In the genomic region with DNA sequence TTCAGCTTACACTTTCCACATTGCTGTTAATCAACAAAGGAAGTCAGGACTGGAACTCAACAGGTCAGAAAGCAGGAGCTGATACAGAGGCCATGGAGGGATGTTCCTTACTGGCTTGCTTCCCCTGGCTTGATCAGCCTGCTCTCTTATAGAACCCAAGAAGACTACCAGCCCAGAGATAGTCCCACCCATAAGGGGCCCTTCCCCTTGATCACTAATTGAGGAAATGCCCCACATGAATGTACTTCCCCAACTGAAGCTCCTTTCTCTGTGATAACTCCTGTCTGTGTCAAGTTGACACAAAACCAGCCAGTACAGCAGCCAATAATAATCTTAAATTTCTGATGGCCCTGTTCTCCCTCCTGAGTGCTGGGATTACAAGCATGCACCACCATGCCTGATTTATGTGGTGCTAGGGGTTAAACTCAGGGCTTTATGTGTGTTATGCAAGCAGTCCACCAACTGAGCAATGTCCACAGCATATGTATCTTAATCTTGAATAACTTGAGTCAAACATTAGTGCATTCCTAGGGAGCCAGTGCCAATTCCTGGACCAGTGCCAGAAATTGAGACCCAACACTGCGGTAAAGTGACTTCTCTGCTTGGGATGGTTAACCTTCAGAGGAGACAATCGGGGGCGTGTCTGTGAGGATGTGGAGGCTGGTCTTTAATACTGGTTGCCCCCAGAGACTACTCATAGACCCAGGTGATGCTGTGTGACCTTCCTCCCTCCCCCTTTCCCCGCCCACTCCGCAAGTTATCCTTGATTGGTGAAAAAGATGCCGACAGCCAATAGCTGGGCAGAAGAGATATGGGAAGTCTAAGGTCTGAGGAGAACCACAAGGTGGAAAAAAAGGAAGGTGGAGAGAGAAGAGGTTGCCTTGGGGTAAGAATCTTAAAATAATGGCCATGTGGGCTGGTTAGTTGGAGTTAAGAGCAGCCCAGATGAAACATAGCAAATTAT, we compare ENCODE assay signal across 19 mouse cellular contexts. TPM values are rescaled to one million over a fixed set of nuclear protein-coding genes. Genes with fewer than 3 reads are reported as not detected.
DNase-seq lines count a peak whose midpoint lies in the region; ATAC-seq and TF ChIP-seq lines count a peak whose summit lies in the region.
"Had no signal": no experiment of that assay in that cellular context is flagged by ENCODE, and none has a peak within 500 bp of the region (broad histone marks: within the 10 kb centered on the region; RNA-seq: fewer than 3 reads in every experiment).

No protein-coding gene starts in this region.

- ATAC-seq in lung, embryonic 14.5 days (ENCODE audit: insufficient read depth) = no peak
- ATAC-seq: midbrain, embryonic 16.5 days had no signal

- TF ChIP-seq POLR2A in lung, adult 2 months (IDR thresholded peaks at IDR 0.05; ENCODE audit: borderline replicate concordance, extremely low read depth, low read depth, low read length) = no peak

- DNase-seq in lung, embryonic 14.5 days = peak; percentile 49
- no peak for DNase-seq in lung, adult 2 months
- DNase-seq in R1 (ENCODE audit: low read depth, low spot score) = peak; percentile 63
- peak; percentile 44 to 71 for DNase-seq in kidney, adult 8-10 months
- peak; percentile 36 to 61 for DNase-seq in kidney, postnatal 4 days
- DNase-seq in heart, postnatal 25 days (ENCODE audit: low spot score) = no peak
- no peak for DNase-seq in heart, embryonic 10.5 days (ENCODE audit: low spot score)
- no peak for DNase-seq in gastrocnemius, adult 18-20 months (ENCODE audit: low spot score)
- DNase-seq: adrenal gland, postnatal 10 days; B cell, adult 2 months; cerebellum, adult 11-12 months; cerebellum, postnatal 25 days; heart, adult 2 months; right cerebral cortex, adult 18-20 months; spleen, adult 18-20 months had no signal

- H3K27ac ChIP-seq in lung, embryonic 14.5 days (ENCODE audit: low read depth) = no peak overlapping the region
- H3K27ac ChIP-seq in heart, embryonic 10.5 days = no peak overlapping the region
- H3K27ac ChIP-seq: forebrain, embryonic 12.5 days; heart, adult 2 months; stomach, embryonic 15.5 days had no signal

- intact Hi-C loops in heart, postnatal 25 days (cut with DNase I) = no loop called here

- TF ChIP-seq CTCF in lung, embryonic 14.5 days (IDR thresholded peaks at IDR 0.05; ENCODE audit: low read depth) = no peak
- TF ChIP-seq CTCF in lung, adult 2 months (IDR thresholded peaks at IDR 0.05; ENCODE audit: insufficient read depth, low read length) = no peak

- H3K36me3 ChIP-seq in lung, embryonic 14.5 days (ENCODE audit: insufficient read depth) = peaks cover 15% of the 10 kb centered on the region
- H3K36me3 ChIP-seq in heart, embryonic 10.5 days = peaks cover 23% of the 10 kb centered on the region

- no peak overlapping the region for H3K9ac ChIP-seq in lung, embryonic 14.5 days
- H3K9ac ChIP-seq: forebrain, embryonic 12.5 days; stomach, embryonic 15.5 days had no signal

- H3K4me3 ChIP-seq in lung, embryonic 14.5 days (ENCODE audit: low read depth, low read length) = no peak overlapping the region
- no peak overlapping the region for H3K4me3 ChIP-seq in lung, adult 2 months (replicated peaks; ENCODE audit: extremely low read depth, low read depth, low read length)
- H3K4me3 ChIP-seq in heart, embryonic 10.5 days = no peak overlapping the region
- H3K4me3 ChIP-seq: forebrain, embryonic 12.5 days; heart, adult 2 months; megakaryocyte, embryonic 14.5 days; stomach, embryonic 15.5 days had no signal

- H3K27me3 ChIP-seq in lung, embryonic 14.5 days (ENCODE audit: insufficient read depth, low read length) = no peaks in the 10 kb centered on the region
- peaks cover 6% of the 10 kb centered on the region; the same call in 1 of the 2 replicates for H3K27me3 ChIP-seq in heart, embryonic 10.5 days (ENCODE audit: insufficient read depth, poor library complexity, severe bottlenecking)
- H3K27me3 ChIP-seq: stomach, embryonic 15.5 days had no signal

- H3K9me3 ChIP-seq in lung, embryonic 14.5 days (ENCODE audit: low read depth, low read length) = no peaks in the 10 kb centered on the region
- H3K9me3 ChIP-seq in heart, embryonic 10.5 days = no peaks in the 10 kb centered on the region
- H3K9me3 ChIP-seq: forebrain, embryonic 12.5 days; stomach, embryonic 15.5 days had no signal

- no peaks in the 10 kb centered on the region for H3K4me1 ChIP-seq in lung, embryonic 14.5 days (ENCODE audit: insufficient read depth)
- H3K4me1 ChIP-seq in lung, adult 2 months (ENCODE audit: control insufficient read depth, insufficient read depth, low read length) = no peaks in the 10 kb centered on the region
- H3K4me1 ChIP-seq in heart, embryonic 10.5 days = no peaks in the 10 kb centered on the region
- H3K4me1 ChIP-seq: forebrain, embryonic 12.5 days; stomach, embryonic 15.5 days had no signal

- WGBS in lung, embryonic 14.5 days = 63% methylated on average over 6 of the region's 6 CpGs
- WGBS in lung, adult 2 months = 62% methylated on average over 6 of the region's 6 CpGs
- 62% methylated on average over 6 of the region's 6 CpGs for WGBS in heart, embryonic 10.5 days

- H3K4me2 ChIP-seq in lung, embryonic 14.5 days = no peak overlapping the region
- H3K4me2 ChIP-seq: forebrain, embryonic 12.5 days; stomach, embryonic 15.5 days had no signal

RNA-seq across cellular contexts. Expression of a gene that starts 8.4 kb away (rescaled TPM):
- 11.5 and 12.1 TPM in 2 replicates for polyA plus RNA-seq in lung, embryonic 14.5 days (2014; fragmentation: Nextera tagmentation; extraction: Ambion mirVana)
- polyA plus RNA-seq in lung, adult 2 months (2012; rRNA removed) = 19.3 and 22.1 TPM in 2 replicates
- 10 to 100 TPM; 31.3 to 31.6 TPM for total RNA-seq in heart, postnatal 25 days (2021)
- 13.1 and 23.0 TPM in 2 replicates for polyA plus RNA-seq in heart, embryonic 10.5 days (2016; fragmentation: Nextera tagmentation; extraction: Ambion mirVana)
- total RNA-seq in gastrocnemius, adult 18-20 months (2021) = 10 to 100 TPM; 12.4 to 15.2 TPM

RNA-seq across cellular contexts. Expression of a gene that starts 11.4 kb away (rescaled TPM):
- 37.2 and 41.4 TPM in 2 replicates for polyA plus RNA-seq in lung, embryonic 14.5 days (2014; fragmentation: Nextera tagmentation; extraction: Ambion mirVana)
- 50.2 and 69.7 TPM in 2 replicates for polyA plus RNA-seq in lung, adult 2 months (2012; rRNA removed)
- total RNA-seq in heart, postnatal 25 days (2021) = 10 to 100 TPM; 22.5 to 22.9 TPM
- 26.8 and 39.2 TPM in 2 replicates for polyA plus RNA-seq in heart, embryonic 10.5 days (2016; fragmentation: Nextera tagmentation; extraction: Ambion mirVana)
- total RNA-seq in gastrocnemius, adult 18-20 months (2021) = 10 to 100 TPM; 13.0 to 15.1 TPM

RNA-seq across cellular contexts. Expression of a gene that starts 26.6 kb away (rescaled TPM):
- 265 and 272 TPM in 2 replicates for polyA plus RNA-seq in lung, embryonic 14.5 days (2014; fragmentation: Nextera tagmentation; extraction: Ambion mirVana)
- polyA plus RNA-seq in lung, adult 2 months (2012; rRNA removed) = 64.5 and 79.6 TPM in 2 replicates
- total RNA-seq in heart, postnatal 25 days (2021) = 100 to 1,000 TPM; 142 to 152 TPM
- 187 and 218 TPM in 2 replicates for polyA plus RNA-seq in heart, embryonic 10.5 days (2016; fragmentation: Nextera tagmentation; extraction: Ambion mirVana)
- 100 to 1,000 TPM; 115 to 135 TPM for total RNA-seq in gastrocnemius, adult 18-20 months (2021)

RNA-seq across cellular contexts. Expression of a gene that starts 58.3 kb away (rescaled TPM):
- 213 TPM in 2 replicates for polyA plus RNA-seq in lung, embryonic 14.5 days (2014; fragmentation: Nextera tagmentation; extraction: Ambion mirVana)
- 12.0 and 12.8 TPM in 2 replicates for polyA plus RNA-seq in lung, adult 2 months (2012; rRNA removed)
- total RNA-seq in heart, postnatal 25 days (2021) = 10 to 100 TPM; 63.9 to 70.1 TPM
- 183 and 245 TPM in 2 replicates for polyA plus RNA-seq in heart, embryonic 10.5 days (2016; fragmentation: Nextera tagmentation; extraction: Ambion mirVana)
- total RNA-seq in gastrocnemius, adult 18-20 months (2021) = 10 to 100 TPM; 57.6 to 68.1 TPM

Comparison
In these comparisons a context has a peak if more than half of its experiments do, and no peak if none do; other contexts are left out.
1. DNase-seq: peak in lung, embryonic 14.5 days (single experiment), R1 (single experiment), kidney, adult 8-10 months (2 of 2) and kidney, postnatal 4 days (2 of 2); none in lung, adult 2 months (single experiment), heart, postnatal 25 days (single experiment), heart, embryonic 10.5 days (single experiment) and gastrocnemius, adult 18-20 months (single experiment).